Mouse (Mus musculus): ENCODE data around the gene R3hdm4.

- TF ChIP-seq CTCF (IDR thresholded peaks at IDR 0.05) (no peak), POLR2A (IDR thresholded peaks at IDR 0.05; ENCODE audit: insufficient read depth, low read depth, low read length) (no peak), EP300 (IDR thresholded peaks at IDR 0.05; ENCODE audit: insufficient read depth, low read depth, low read length) (no peak)
Observed at GRCm38 (mm10) chr10:79965325-79965724, 44.3 kb upstream of the R3hdm4 start.

Measured in heart, adult 2 months (tissue).